Mouse (Mus musculus) left cerebral cortex, adult 18-20 months (tissue): ENCODE data around the gene Dab2ip. TPM values are rescaled to one million over a fixed set of nuclear protein-coding genes. Genes with fewer than 3 reads are reported as not detected.

Experiments
- DNase-seq, 2 experiments: peaks; one replicate each; pipeline ENCODE4 v3.0.0; 2021 to 2022; ENCODE audit warnings: low spot score in 2 of 2, mixed read lengths in 1 of 2
- total RNA-seq, 2 experiments: library from RNA; stranded (reverse); gene quantifications; 2 replicates each; pipeline ENCODE4 v1.2.3; 2021

The Dab2ip gene
- total RNA-seq, 2 experiments from 2014 or later, result 133 to 135 TPM

- DNase-seq, result no peak
These were observed 62.5 kb downstream of the Dab2ip start for GRCm38 (mm10) chr2:35620364-35621224.

- no peak for DNase-seq
These were observed 63.1 kb downstream of the Dab2ip start for GRCm38 (mm10) chr2:35621225-35621519.

- DNase-seq, result peak in 1 of 2 experiments; percentile 35
These were observed 63.7 kb downstream of the Dab2ip start for GRCm38 (mm10) chr2:35621796-35622195.

GRCm38 (mm10) chr2:35622261-35623103, 64.4 kb downstream of the Dab2ip start:
- DNase-seq, result no peak

GRCm38 (mm10) chr2:35623104-35623377, 65.0 kb downstream of the Dab2ip start:
- DNase-seq, result no peak

GRCm38 (mm10) chr2:35623431-35624148, 65.5 kb downstream of the Dab2ip start:
- no peak for DNase-seq

GRCm38 (mm10) chr2:35624380-35625006, 66.4 kb downstream of the Dab2ip start:
- DNase-seq, result no peak

GRCm38 (mm10) chr2:35625007-35625380, 66.9 kb downstream of the Dab2ip start:
- DNase-seq, result no peak

GRCm38 (mm10) chr2:35625526-35625925, 67.5 kb downstream of the Dab2ip start:
- DNase-seq, result no peak

GRCm38 (mm10) chr2:35626181-35626727, 68.2 kb downstream of the Dab2ip start:
- no peak for DNase-seq

GRCm38 (mm10) chr2:35627298-35627898, 69.3 kb downstream of the Dab2ip start:
- no peak for DNase-seq

GRCm38 (mm10) chr2:35628052-35628451, 70.0 kb downstream of the Dab2ip start:
- no peak for DNase-seq

GRCm38 (mm10) chr2:35628656-35629055, 70.6 kb downstream of the Dab2ip start:
- DNase-seq, result no peak

GRCm38 (mm10) chr2:35629126-35629525, 71.1 kb downstream of the Dab2ip start:
- no peak for DNase-seq

GRCm38 (mm10) chr2:35633392-35633791, 75.3 kb downstream of the Dab2ip start:
- DNase-seq, result no peak

GRCm38 (mm10) chr2:35634963-35635362, 76.9 kb downstream of the Dab2ip start:
- DNase-seq, result no peak

GRCm38 (mm10) chr2:35635541-35635940, 77.5 kb downstream of the Dab2ip start:
- no peak for DNase-seq

GRCm38 (mm10) chr2:35637880-35638535, 79.9 kb downstream of the Dab2ip start:
- peak in 1 of 2 experiments; percentile 19 for DNase-seq

- DNase-seq, result no peak
These were observed 81.7 kb downstream of the Dab2ip start for GRCm38 (mm10) chr2:35639799-35640198.

GRCm38 (mm10) chr2:35640576-35640975, 82.5 kb downstream of the Dab2ip start:
- peak; percentile 87 to 89 for DNase-seq
